Mouse (Mus musculus) bone marrow, adult 2 months (tissue): ENCODE measurements around the gene R3hdm2. TPM values are rescaled to one million over a fixed set of nuclear protein-coding genes. Genes with fewer than 3 reads are reported as not detected.

Experiments used
- H3K27ac ChIP-seq: fragments of 200-500 bp; 2 replicates; pipeline ENCODE4 v1.5.1; 2012; ENCODE audit warnings: low read depth, mild to moderate bottlenecking, control low read depth, inconsistent platforms, low read length; ENCODE audit not compliant: control insufficient read depth, poor library complexity, insufficient read depth
- H3K4me1 ChIP-seq: fragments of 200-500 bp; 2 replicates; pipeline ENCODE4 v1.6.1; 2011; ENCODE audit warnings: low read length; ENCODE audit not compliant: control insufficient read depth, insufficient read depth
- H3K4me3 ChIP-seq: fragments of 200-500 bp; replicated peaks from 2 replicates; pipeline ENCODE3; 2011; ENCODE audit warnings: mild to moderate bottlenecking, low read depth, low read length, control low read depth; ENCODE audit not compliant: control insufficient read depth
- CTCF ChIP-seq: fragments of 200-500 bp; IDR thresholded peaks from 2 replicates; pipeline ENCODE4 v1.5.1; 2011; ENCODE audit warnings: low read length, control low read depth; ENCODE audit not compliant: control insufficient read depth, insufficient read depth
- POLR2A ChIP-seq: fragments of 200-500 bp; IDR thresholded peaks from 2 replicates; pipeline ENCODE4 v1.6.1; 2011; ENCODE audit warnings: low read depth, mild to moderate bottlenecking, control low read depth, low read length, borderline replicate concordance; ENCODE audit not compliant: control insufficient read depth
- WGBS: fragments of 180-500 bp; shearing (Covaris S2); methylation state at CpG from one replicate; pipeline ENCODE4 v1.1.7; 2018; 5-methylcytosine and 5-hydroxymethylcytosine counted together
- polyA plus RNA-seq: library from polyadenylated mRNA; stranded (reverse); fragments of >200 nt; gene quantifications from 2 replicates; pipeline ENCODE4 v1.2.4, GENCODE M21; 2011; ENCODE audit warnings: low replicate concordance; ENCODE audit not compliant: missing spikeins, insufficient read depth, insufficient read length

R3hdm2 gene
- polyA plus RNA-seq, 1 experiment, result 144 TPM

DNA sequence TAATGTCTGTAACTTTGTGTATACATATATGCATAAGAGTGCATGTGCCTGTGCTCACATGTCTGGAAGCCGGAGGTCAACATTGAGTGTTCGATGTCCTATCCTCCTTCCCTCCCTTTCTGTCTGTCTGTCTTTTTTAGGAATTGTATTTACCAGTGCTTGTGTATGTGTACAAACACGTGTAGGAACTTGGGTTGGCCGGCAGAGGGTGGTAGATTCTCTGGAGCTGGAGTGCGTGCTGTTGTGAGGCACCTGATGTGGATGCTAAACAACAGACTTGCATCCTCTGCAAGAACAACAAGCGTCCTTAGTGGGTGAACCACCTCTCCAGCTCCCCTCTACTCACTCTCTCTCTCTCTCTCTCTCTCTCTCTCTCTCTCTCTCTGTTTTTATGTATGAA, 11.6 kb downstream of the R3hdm2 start:
- H3K27ac ChIP-seq, result no peak overlapping the region
- no peak for TF ChIP-seq CTCF
- no peak for TF ChIP-seq POLR2A
- no peaks in the 10 kb centered on the region for H3K4me1 ChIP-seq
- WGBS, result 87% methylated on average over 6 of the region's 6 CpGs
- no peak overlapping the region for H3K4me3 ChIP-seq

GRCm38 (mm10) chr10:127404701-127405100, 24.6 kb downstream of the R3hdm2 start:
- Histone ChIP-seq H3K4me1 (no peaks in the 10 kb centered on the region), H3K27ac (no peak overlapping the region), H3K4me3 (no peak overlapping the region)
- TF ChIP-seq CTCF (no peak), POLR2A (no peak)
- 91% methylated on average over 3 of the region's 3 CpGs for WGBS

DNA sequence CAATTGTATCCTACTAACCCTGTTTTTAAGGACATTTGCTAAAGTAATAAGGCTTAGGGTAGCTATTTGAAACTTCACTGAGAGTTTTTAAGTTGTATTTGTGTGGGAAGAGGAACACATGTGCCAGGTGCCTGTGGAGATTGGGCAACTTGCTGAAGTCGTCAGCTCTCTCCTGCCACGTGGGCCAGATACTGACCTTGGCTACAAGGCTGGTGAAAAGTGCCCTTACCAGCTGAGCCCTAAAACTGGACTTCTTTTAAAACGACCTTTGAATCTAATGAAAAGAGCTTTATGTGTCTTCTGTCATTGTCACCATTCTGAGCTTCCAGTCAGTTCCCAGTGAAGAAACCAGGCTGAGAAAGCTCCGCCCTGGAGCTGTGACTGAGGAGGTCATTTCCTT, 27.3 kb downstream of the R3hdm2 start:
- H3K4me3 ChIP-seq, result no peak overlapping the region
- TF ChIP-seq CTCF (no peak), POLR2A (no peak)
- H3K4me1 ChIP-seq, result no peaks in the 10 kb centered on the region
- H3K27ac ChIP-seq, result no peak overlapping the region
- 36% methylated on average over 4 of the region's 4 CpGs for WGBS

DNA sequence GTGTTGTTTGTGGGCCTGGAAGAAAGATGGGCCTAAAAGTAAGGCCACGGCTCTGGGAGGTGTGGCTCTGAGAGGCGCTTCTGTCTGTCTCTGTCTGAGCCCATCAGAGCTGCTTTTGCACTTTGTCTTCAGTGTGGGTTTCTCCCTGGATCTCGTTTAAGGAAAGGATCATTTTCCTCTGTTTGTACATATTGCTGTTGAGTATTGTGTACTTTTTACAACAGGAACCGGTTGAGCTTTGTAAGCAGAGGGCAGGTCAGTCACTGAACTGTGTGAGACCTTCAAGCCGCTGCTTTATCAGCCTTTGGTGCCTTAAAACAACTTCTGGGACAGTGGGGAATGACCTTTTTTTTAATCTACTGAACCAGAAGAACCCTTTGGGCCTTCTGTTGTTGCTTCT, 32.0 kb downstream of the R3hdm2 start:
- Histone ChIP-seq H3K27ac (no peak overlapping the region), H3K4me3 (no peak overlapping the region), H3K4me1 (no peaks in the 10 kb centered on the region)
- TF ChIP-seq CTCF, result no peak
- TF ChIP-seq POLR2A, result no peak
- WGBS, result 82% methylated on average over 5 of the region's 5 CpGs

GRCm38 (mm10) chr10:127412776-127413175, 32.6 kb downstream of the R3hdm2 start:
- WGBS, result 66% methylated on average over 2 of the region's 2 CpGs
- Histone ChIP-seq H3K4me3 (no peak overlapping the region), H3K4me1 (no peaks in the 10 kb centered on the region), H3K27ac (no peak overlapping the region)
- TF ChIP-seq POLR2A (no peak), CTCF (no peak)

- Histone ChIP-seq H3K27ac (no peak overlapping the region), H3K4me3 (no peak overlapping the region), H3K4me1 (no peaks in the 10 kb centered on the region)
- 88% methylated on average over 1 of the region's 1 CpGs for WGBS
- TF ChIP-seq POLR2A (no peak), CTCF (no peak)
These were observed 33.5 kb downstream of the R3hdm2 start for GRCm38 (mm10) chr10:127413585-127413984.

DNA sequence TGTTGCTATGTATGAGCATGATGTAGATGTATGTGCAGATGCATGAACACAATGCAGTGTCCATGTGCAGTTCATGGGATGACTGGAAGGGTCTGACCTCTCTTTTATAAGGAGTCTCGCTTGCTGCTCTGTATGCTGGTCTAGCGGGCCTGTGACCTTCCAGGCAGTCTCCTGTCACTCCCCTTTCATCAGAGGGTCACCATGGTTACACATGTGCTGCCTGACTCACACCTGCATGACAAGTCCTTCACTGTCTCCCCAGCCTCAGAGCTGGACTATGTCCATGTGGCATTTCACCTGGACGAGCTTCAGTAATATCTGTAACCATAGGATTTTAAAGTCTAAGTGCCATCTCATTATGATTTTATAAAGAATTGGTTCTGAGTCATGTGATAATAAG, 34.0 kb downstream of the R3hdm2 start:
- H3K27ac ChIP-seq, result no peak overlapping the region
- WGBS, result 89% methylated on average over 3 of the region's 3 CpGs
- TF ChIP-seq CTCF (no peak), POLR2A (no peak)
- no peak overlapping the region for H3K4me3 ChIP-seq
- no peaks in the 10 kb centered on the region for H3K4me1 ChIP-seq

GRCm38 (mm10) chr10:127420131-127420530, 40.0 kb downstream of the R3hdm2 start:
- Histone ChIP-seq H3K4me1 (peaks cover 1% of the 10 kb centered on the region; the same call in 1 of the 2 replicates), H3K27ac (no peak overlapping the region), H3K4me3 (no peak overlapping the region)
- TF ChIP-seq CTCF (no peak), POLR2A (no peak)
- 85% methylated on average over 6 of the region's 6 CpGs for WGBS

GRCm38 (mm10) chr10:127420676-127421353, 40.7 kb downstream of the R3hdm2 start:
- WGBS, result 54% methylated on average over 9 of the region's 9 CpGs
- H3K4me1 ChIP-seq, result peaks cover 1% of the 10 kb centered on the region; the same call in 1 of the 2 replicates
- H3K27ac ChIP-seq, result no peak overlapping the region
- no peak for TF ChIP-seq POLR2A
- TF ChIP-seq CTCF, result no peak
- H3K4me3 ChIP-seq, result no peak overlapping the region
